Mouse (Mus musculus): ENCODE data around the gene Gm5460. TPM values are rescaled to one million over a fixed set of nuclear protein-coding genes. Genes with fewer than 3 reads are reported as not detected.
A peak's percentile ranks its signal among the peaks of the same experiment; 100 is the strongest.

Gm5460 gene
- polyA plus RNA-seq (2012; rRNA removed) (not detected in 2 replicates), polyA plus RNA-seq (2014; fragmentation: Nextera tagmentation; extraction: Ambion mirVana) (not detected in 2 replicates)

GRCm38 (mm10) chr14:34016381-34016780 lies at the start of gene Gm5460:
Gene Gm5460, plus strand, starts transcription at chr14:34016758.
- Histone ChIP-seq H3K9me3 (ENCODE audit: control insufficient read depth, low read length) (no peaks in the 10 kb centered on the region), H3K27ac (no peak within 1 kb of the TSS), H3K4me3 (ENCODE audit: insufficient read depth in 1 of 2, low read depth in 2 of 2, low read length in 2 of 2) (no peak within 1 kb of the TSS), H3K4me1 (replicated peaks; ENCODE audit: control insufficient read depth in 2 of 2, insufficient read depth in 2 of 2, low read length in 1 of 2) (no peaks in the 10 kb centered on the region), H3K4me2 (ENCODE audit: low read depth) (no peak within 1 kb of the TSS), H3K9ac (replicated peaks) (no peak within 1 kb of the TSS), H3K36me3 (replicated peaks; ENCODE audit: control insufficient read depth, insufficient read depth, low read depth) (no peaks in the 10 kb centered on the region), H3K27me3 (ENCODE audit: control insufficient read depth, insufficient read depth, low read length) (no peaks in the 10 kb centered on the region)
- DNase-seq (ENCODE audit: low read depth in 3 of 3, low spot score in 3 of 3) (no peak), ATAC-seq (ENCODE audit: insufficient read depth) (no peak)
- WGBS (ENCODE audit: insufficient replicate concordance) = 64% methylated on average over 4 of the region's 4 CpGs
- TF ChIP-seq CTCF (IDR thresholded peaks at IDR 0.05; ENCODE audit: low read depth) (no peak), EP300 (IDR thresholded peaks at IDR 0.05; ENCODE audit: low read depth) (no peak)

GRCm38 (mm10) chr14:33972679-33973078 lies 43.9 kb upstream of the Gm5460 start:
- Histone ChIP-seq H3K27me3 (ENCODE audit: control insufficient read depth, insufficient read depth, low read length) (no peaks in the 10 kb centered on the region), H3K36me3 (replicated peaks; ENCODE audit: control insufficient read depth, insufficient read depth, low read depth) (no peaks in the 10 kb centered on the region), H3K27ac (no peak overlapping the region), H3K4me3 (ENCODE audit: insufficient read depth in 1 of 2, low read depth in 2 of 2, low read length in 2 of 2) (no peak overlapping the region), H3K4me1 (replicated peaks; ENCODE audit: control insufficient read depth in 2 of 2, insufficient read depth in 2 of 2, low read length in 1 of 2) (no peaks in the 10 kb centered on the region), H3K9ac (replicated peaks) (no peak overlapping the region), H3K4me2 (ENCODE audit: low read depth) (no peak overlapping the region), H3K9me3 (ENCODE audit: control insufficient read depth, low read length) (no peaks in the 10 kb centered on the region)
- no peak for TF ChIP-seq EP300 (IDR thresholded peaks at IDR 0.05; ENCODE audit: low read depth)
- TF ChIP-seq CTCF (IDR thresholded peaks at IDR 0.05; ENCODE audit: low read depth) = peak; percentile 52; the same call in 1 of the 2 replicates
- no peak for DNase-seq (ENCODE audit: low read depth in 3 of 3, low spot score in 3 of 3)
- WGBS (ENCODE audit: insufficient replicate concordance) = 40% methylated on average over 7 of the region's 7 CpGs
- ATAC-seq (ENCODE audit: insufficient read depth) = no peak

GRCm38 (mm10) chr14:33974752-33975151 lies 41.8 kb upstream of the Gm5460 start:
- Histone ChIP-seq H3K9ac (replicated peaks) (no peak overlapping the region), H3K27ac (no peak overlapping the region), H3K9me3 (ENCODE audit: control insufficient read depth, low read length) (no peaks in the 10 kb centered on the region), H3K4me3 (ENCODE audit: insufficient read depth in 1 of 2, low read depth in 2 of 2, low read length in 2 of 2) (no peak overlapping the region), H3K4me2 (ENCODE audit: low read depth) (no peak overlapping the region), H3K36me3 (replicated peaks; ENCODE audit: control insufficient read depth, insufficient read depth, low read depth) (no peaks in the 10 kb centered on the region), H3K4me1 (replicated peaks; ENCODE audit: control insufficient read depth in 2 of 2, insufficient read depth in 2 of 2, low read length in 1 of 2) (no peaks in the 10 kb centered on the region), H3K27me3 (ENCODE audit: control insufficient read depth, insufficient read depth, low read length) (no peaks in the 10 kb centered on the region)
- no peak for TF ChIP-seq CTCF (IDR thresholded peaks at IDR 0.05; ENCODE audit: low read depth)
- TF ChIP-seq EP300 (IDR thresholded peaks at IDR 0.05; ENCODE audit: low read depth) = no peak
- no peak for DNase-seq (ENCODE audit: low read depth in 3 of 3, low spot score in 3 of 3)
- 55% methylated on average over 5 of the region's 5 CpGs for WGBS (ENCODE audit: insufficient replicate concordance)
- no peak for ATAC-seq (ENCODE audit: insufficient read depth)

- Histone ChIP-seq H3K27ac (no peak overlapping the region), H3K4me2 (ENCODE audit: low read depth) (no peak overlapping the region), H3K36me3 (replicated peaks; ENCODE audit: control insufficient read depth, insufficient read depth, low read depth) (no peaks in the 10 kb centered on the region), H3K9ac (replicated peaks) (no peak overlapping the region), H3K9me3 (ENCODE audit: control insufficient read depth, low read length) (no peaks in the 10 kb centered on the region), H3K27me3 (ENCODE audit: control insufficient read depth, insufficient read depth, low read length) (no peaks in the 10 kb centered on the region), H3K4me1 (replicated peaks; ENCODE audit: control insufficient read depth in 2 of 2, insufficient read depth in 2 of 2, low read length in 1 of 2) (no peaks in the 10 kb centered on the region), H3K4me3 (ENCODE audit: insufficient read depth in 1 of 2, low read depth in 2 of 2, low read length in 2 of 2) (no peak overlapping the region)
- no peak for ATAC-seq (ENCODE audit: insufficient read depth)
- 35% methylated on average over 7 of the region's 7 CpGs for WGBS (ENCODE audit: insufficient replicate concordance)
- DNase-seq (ENCODE audit: low read depth in 3 of 3, low spot score in 3 of 3) = no peak
- TF ChIP-seq EP300 (IDR thresholded peaks at IDR 0.05; ENCODE audit: low read depth) (no peak), CTCF (IDR thresholded peaks at IDR 0.05; ENCODE audit: low read depth) (no peak)
These were observed 38.8 kb upstream of the Gm5460 start for GRCm38 (mm10) chr14:33977748-33978147.

GRCm38 (mm10) chr14:33978604-33979059 lies 37.9 kb upstream of the Gm5460 start, which contains the start of gene Zfp488:
Gene Zfp488, minus strand, starts transcription at chr14:33978764.
- no peak within 1 kb of the TSS for H3K27ac ChIP-seq
- H3K9ac ChIP-seq (replicated peaks) = no peak within 1 kb of the TSS
- H3K9me3 ChIP-seq (ENCODE audit: control insufficient read depth, low read length) = no peaks in the 10 kb centered on the region
- no peaks in the 10 kb centered on the region for H3K27me3 ChIP-seq (ENCODE audit: control insufficient read depth, insufficient read depth, low read length)
- no peak within 1 kb of the TSS for H3K4me2 ChIP-seq (ENCODE audit: low read depth)
- no peak for TF ChIP-seq CTCF (IDR thresholded peaks at IDR 0.05; ENCODE audit: low read depth)
- TF ChIP-seq EP300 (IDR thresholded peaks at IDR 0.05; ENCODE audit: low read depth) = no peak
- ATAC-seq (ENCODE audit: insufficient read depth) (no peak), DNase-seq (ENCODE audit: low read depth in 3 of 3, low spot score in 3 of 3) (no peak)
- no peaks in the 10 kb centered on the region for H3K4me1 ChIP-seq (replicated peaks; ENCODE audit: control insufficient read depth in 2 of 2, insufficient read depth in 2 of 2, low read length in 1 of 2)
- H3K36me3 ChIP-seq (replicated peaks; ENCODE audit: control insufficient read depth, insufficient read depth, low read depth) = no peaks in the 10 kb centered on the region
- 4% methylated on average over 25 of the region's 25 CpGs for WGBS (ENCODE audit: insufficient replicate concordance)
- H3K4me3 ChIP-seq (ENCODE audit: insufficient read depth in 1 of 2, low read depth in 2 of 2, low read length in 2 of 2) = no peak within 1 kb of the TSS

Measured in liver, embryonic 14.5 days (tissue).